Mouse (Mus musculus): ENCODE results near the gene 9530003J23Rik. TPM values are rescaled to one million over a fixed set of nuclear protein-coding genes. Genes with fewer than 3 reads are reported as not detected.
"Not testable (repeated sequence)": the region's sequence is repeated elsewhere in the genome, so short reads cannot be mapped to it uniquely, and the experiment has no call there.

9530003J23Rik gene
- polyA plus RNA-seq, 1 experiment from 2014 or later: not detected

DNA sequence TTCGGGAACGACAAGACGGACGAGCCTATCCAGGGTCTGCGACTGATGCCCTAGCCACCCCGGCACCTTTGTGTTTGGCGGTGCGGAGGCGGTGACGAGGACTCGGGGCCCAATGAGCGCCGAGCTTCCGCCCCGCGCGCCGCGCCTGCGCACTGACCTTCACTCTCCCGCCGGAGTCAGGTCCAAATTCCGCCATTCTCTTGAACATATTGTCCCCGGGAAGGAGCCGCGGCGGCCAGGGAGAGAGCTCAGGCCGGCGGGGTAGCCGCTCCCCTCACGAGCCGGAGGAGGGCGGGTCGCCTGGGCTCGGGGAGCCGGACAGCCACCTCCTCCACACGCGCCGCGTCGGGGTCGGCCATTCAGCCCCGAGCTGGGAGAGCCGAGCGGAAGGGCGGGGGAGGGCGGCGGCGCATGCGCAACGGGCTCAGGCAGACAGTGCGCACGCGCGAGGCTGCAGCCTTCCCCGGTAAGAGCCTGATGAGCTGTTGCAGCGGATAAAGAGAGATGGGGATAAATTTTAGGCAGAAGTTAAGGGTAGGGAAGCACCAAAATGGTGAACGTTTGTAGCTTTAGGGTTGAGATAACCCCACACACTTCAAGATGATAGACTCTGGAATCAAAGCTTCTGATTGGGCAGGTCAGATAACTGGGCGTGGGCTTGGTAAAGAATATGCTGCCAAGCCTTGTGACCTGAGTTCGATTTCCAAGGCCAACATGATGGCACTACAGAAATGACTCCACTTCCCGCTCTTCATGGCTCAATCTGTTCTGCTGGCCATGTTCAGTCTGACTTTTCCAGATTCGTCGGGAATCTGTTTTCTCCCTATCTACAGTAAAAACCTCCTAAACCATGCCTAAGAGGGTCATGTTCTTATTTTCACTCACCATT lies 14.2 kb downstream of the 9530003J23Rik start, which contains the start of gene Yeats4:
Gene Yeats4, minus strand, starts transcription at position 406 of the 889 bp plus-strand sequence.
- H3K9ac ChIP-seq: peak within 1 kb of the TSS; percentile 97
- peak within 1 kb of the TSS; percentile 97 for H3K27ac ChIP-seq (replicated peaks)
- H3K4me2 ChIP-seq: peak within 1 kb of the TSS; percentile 83
- peak within 1 kb of the TSS; percentile 93 for H3K4me3 ChIP-seq (replicated peaks)
- H3K4me1 ChIP-seq (replicated peaks): peaks cover 26% of the 10 kb centered on the region
- ATAC-seq (ENCODE audit: insufficient read depth): peak; percentile 97
- peaks cover 35% of the 10 kb centered on the region for H3K36me3 ChIP-seq (replicated peaks)
- H3K9me3 ChIP-seq (replicated peaks): no peaks in the 10 kb centered on the region
- under 1% methylated on average over 63 of the region's 63 CpGs for WGBS (ENCODE audit: insufficient replicate concordance)
- no peaks in the 10 kb centered on the region for H3K27me3 ChIP-seq

DNA sequence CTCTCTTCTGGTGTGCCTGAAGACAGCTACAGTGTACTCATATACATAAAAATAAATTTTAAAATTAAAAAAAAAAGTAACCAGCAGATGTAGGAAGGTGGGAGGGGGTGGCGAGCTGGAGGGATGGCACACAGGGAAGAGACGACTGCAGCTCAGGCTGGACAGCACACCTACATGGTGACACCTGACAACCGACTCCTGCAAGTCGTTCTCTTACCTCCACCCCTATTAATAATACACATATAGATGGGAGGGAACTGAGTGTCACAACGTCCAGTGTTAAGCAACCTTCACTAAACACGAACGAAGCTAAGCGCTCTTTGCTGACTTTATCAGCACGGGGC lies 14.8 kb downstream of the 9530003J23Rik start:
- peak overlapping the region; percentile 93 for H3K4me3 ChIP-seq (replicated peaks)
- WGBS (ENCODE audit: insufficient replicate concordance): 0% methylated on average over 9 of the region's 9 CpGs
- peaks cover 26% of the 10 kb centered on the region for H3K4me1 ChIP-seq (replicated peaks)
- no peaks in the 10 kb centered on the region for H3K9me3 ChIP-seq (replicated peaks)
- H3K36me3 ChIP-seq (replicated peaks): peaks cover 38% of the 10 kb centered on the region
- no peak for ATAC-seq (ENCODE audit: insufficient read depth)
- H3K4me2 ChIP-seq: peak overlapping the region; percentile 83
- H3K27ac ChIP-seq (replicated peaks): peak overlapping the region; percentile 97
- no peaks in the 10 kb centered on the region for H3K27me3 ChIP-seq
- peak overlapping the region; percentile 97 for H3K9ac ChIP-seq

DNA sequence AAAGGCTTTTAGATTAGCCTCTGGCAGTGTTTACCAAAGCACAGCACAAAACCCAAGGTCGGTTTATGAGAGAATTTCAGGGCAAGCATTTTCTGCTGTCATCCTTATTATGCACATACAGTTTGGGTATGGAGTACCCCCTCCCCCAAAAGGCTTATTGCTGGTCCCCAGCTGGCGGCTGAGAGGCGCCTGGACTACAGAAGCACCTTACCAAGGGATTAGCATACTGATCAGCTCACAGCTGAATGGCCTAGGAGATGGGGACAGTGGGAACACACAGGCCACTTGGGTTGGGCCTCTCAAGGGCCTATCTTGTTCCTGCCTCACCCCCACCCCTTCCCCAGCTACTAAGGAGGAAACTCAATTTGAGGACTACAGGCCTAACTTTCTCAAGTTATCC lies 15.7 kb downstream of the 9530003J23Rik start:
- peak overlapping the region; percentile 93 for H3K4me3 ChIP-seq (replicated peaks)
- WGBS (ENCODE audit: insufficient replicate concordance): 68% methylated on average over 3 of the region's 3 CpGs
- peaks cover 26% of the 10 kb centered on the region for H3K4me1 ChIP-seq (replicated peaks)
- H3K27me3 ChIP-seq: no peaks in the 10 kb centered on the region
- peak overlapping the region; percentile 83 for H3K4me2 ChIP-seq
- no peak for ATAC-seq (ENCODE audit: insufficient read depth)
- H3K9me3 ChIP-seq (replicated peaks): no peaks in the 10 kb centered on the region
- no peak overlapping the region for H3K27ac ChIP-seq (replicated peaks)
- H3K9ac ChIP-seq: peak overlapping the region; percentile 13; the same call in 1 of the 2 replicates
- H3K36me3 ChIP-seq (replicated peaks): peaks cover 47% of the 10 kb centered on the region

DNA sequence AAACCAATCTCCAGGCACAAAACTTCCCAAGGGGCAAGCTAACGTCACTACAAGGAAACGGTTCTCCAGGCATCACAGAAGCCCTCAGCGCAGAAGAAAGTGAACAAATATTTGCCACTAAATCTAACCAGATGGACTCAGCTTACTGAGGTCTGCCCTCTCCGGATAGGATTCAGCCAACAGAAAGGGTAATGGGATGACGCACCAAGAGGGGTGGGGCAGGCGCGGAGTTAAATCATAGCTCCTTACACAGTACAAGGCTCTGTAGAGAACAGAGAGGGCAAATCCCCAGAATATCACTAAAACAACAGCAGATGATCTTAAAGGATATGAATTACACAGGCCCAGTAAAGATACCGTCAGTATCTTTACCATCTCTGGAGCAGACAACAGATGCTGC lies 20.2 kb downstream of the 9530003J23Rik start:
- H3K27me3 ChIP-seq: no peaks in the 10 kb centered on the region
- H3K27ac ChIP-seq (replicated peaks): no peak overlapping the region
- no peak for ATAC-seq (ENCODE audit: insufficient read depth)
- peaks cover 25% of the 10 kb centered on the region for H3K4me1 ChIP-seq (replicated peaks)
- WGBS (ENCODE audit: insufficient replicate concordance): 89% methylated on average over 8 of the region's 8 CpGs
- peaks cover 88% of the 10 kb centered on the region for H3K36me3 ChIP-seq (replicated peaks)
- no peak overlapping the region for H3K4me2 ChIP-seq
- H3K9me3 ChIP-seq (replicated peaks): no peaks in the 10 kb centered on the region
- H3K9ac ChIP-seq: no peak overlapping the region
- no peak overlapping the region for H3K4me3 ChIP-seq (replicated peaks)

DNA sequence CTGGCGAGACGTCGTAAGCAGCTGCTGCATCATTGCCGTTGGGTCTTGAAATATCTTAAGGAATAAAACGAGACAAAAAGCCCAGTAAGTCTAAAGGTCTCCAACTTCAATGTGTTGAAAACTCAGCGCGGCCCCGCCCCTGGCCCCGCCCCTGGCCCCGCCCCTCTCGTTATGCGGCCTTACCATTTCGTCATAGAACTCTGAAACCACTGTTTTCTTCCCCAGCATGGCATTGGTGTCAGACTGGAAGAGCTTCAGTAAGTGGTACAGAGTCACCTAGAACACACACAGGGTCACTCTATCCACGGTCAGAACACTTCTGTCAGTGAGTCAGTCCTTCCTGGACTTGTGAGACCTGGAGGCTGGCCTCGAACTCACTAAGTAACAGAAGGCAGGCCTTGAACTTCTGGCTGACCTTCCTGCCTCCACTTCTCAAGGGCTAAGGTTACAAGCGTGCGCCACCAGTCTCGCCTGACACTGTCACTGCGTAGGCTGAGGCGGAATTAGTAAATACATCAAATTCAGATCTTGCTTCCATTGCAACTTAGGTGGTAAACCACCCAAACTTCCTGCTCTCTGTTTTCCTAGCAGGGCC lies 21.2 kb downstream of the 9530003J23Rik start:
- Histone ChIP-seq H3K9me3 (replicated peaks) (no peaks in the 10 kb centered on the region), H3K4me2 (no peak overlapping the region), H3K4me3 (replicated peaks) (no peak overlapping the region), H3K27me3 (no peaks in the 10 kb centered on the region), H3K36me3 (replicated peaks) (peaks cover 86% of the 10 kb centered on the region), H3K27ac (replicated peaks) (no peak overlapping the region), H3K4me1 (replicated peaks) (peaks cover 15% of the 10 kb centered on the region), H3K9ac (no peak overlapping the region)
- 0 out of 2 replicates have a peak, but pooled peaks have one; percentile 8 for ATAC-seq (ENCODE audit: insufficient read depth)
- 74% methylated on average over 20 of the region's 20 CpGs for WGBS (ENCODE audit: insufficient replicate concordance)

DNA sequence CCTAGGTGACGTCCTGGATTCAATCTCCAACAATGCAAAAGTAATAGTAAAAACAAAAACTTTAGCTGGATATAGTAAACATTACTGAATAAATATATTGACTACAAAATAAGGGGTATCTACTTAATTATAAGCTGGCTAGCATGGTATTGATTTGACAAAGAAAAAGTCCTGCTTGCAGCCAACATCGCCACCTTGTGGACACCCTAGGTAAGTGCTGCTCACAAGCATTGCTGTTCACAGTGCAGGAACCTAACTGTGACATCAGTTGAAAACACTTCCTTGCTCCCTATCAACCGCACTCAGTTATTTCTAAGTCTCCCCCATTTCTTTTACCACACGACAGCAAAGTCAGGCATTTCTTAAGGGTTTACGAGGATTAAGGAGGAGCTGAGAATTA lies 21.7 kb downstream of the 9530003J23Rik start:
- H3K9ac ChIP-seq: no peak overlapping the region
- peaks cover 13% of the 10 kb centered on the region for H3K4me1 ChIP-seq (replicated peaks)
- H3K27me3 ChIP-seq: no peaks in the 10 kb centered on the region
- H3K4me3 ChIP-seq (replicated peaks): no peak overlapping the region
- no peaks in the 10 kb centered on the region for H3K9me3 ChIP-seq (replicated peaks)
- no peak overlapping the region for H3K27ac ChIP-seq (replicated peaks)
- peaks cover 81% of the 10 kb centered on the region for H3K36me3 ChIP-seq (replicated peaks)
- 57% methylated on average over 5 of the region's 5 CpGs for WGBS (ENCODE audit: insufficient replicate concordance)
- H3K4me2 ChIP-seq: no peak overlapping the region
- ATAC-seq (ENCODE audit: insufficient read depth): 0 out of 2 replicates have a peak, but pooled peaks have one; percentile 27

DNA sequence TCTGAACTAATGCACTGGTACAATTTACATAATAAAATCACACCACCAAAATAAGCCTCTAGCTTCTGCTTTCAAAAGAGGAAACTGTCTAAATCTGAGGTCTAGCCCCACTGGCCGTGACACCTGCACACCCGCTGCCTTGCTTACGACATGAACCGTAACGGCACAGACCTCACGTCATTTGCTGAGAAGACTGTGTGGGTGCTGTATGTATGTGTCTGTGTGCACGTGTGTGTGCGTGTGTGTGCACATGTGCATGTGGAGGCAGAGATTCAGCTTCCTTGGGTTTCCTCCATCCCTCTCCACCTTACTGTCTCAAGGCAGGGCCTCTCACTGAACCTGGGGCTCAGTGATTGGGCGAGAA lies 22.4 kb downstream of the 9530003J23Rik start:
- ATAC-seq (ENCODE audit: insufficient read depth): peak; percentile 33; the same call in 1 of the 2 replicates
- Histone ChIP-seq H3K27me3 (no peaks in the 10 kb centered on the region), H3K4me1 (replicated peaks) (peaks cover 13% of the 10 kb centered on the region), H3K27ac (replicated peaks) (peak overlapping the region; percentile 38), H3K4me3 (replicated peaks) (no peak overlapping the region), H3K4me2 (no peak overlapping the region), H3K36me3 (replicated peaks) (peaks cover 74% of the 10 kb centered on the region), H3K9ac (no peak overlapping the region), H3K9me3 (replicated peaks) (no peaks in the 10 kb centered on the region)
- WGBS (ENCODE audit: insufficient replicate concordance): 74% methylated on average over 9 of the region's 9 CpGs

DNA sequence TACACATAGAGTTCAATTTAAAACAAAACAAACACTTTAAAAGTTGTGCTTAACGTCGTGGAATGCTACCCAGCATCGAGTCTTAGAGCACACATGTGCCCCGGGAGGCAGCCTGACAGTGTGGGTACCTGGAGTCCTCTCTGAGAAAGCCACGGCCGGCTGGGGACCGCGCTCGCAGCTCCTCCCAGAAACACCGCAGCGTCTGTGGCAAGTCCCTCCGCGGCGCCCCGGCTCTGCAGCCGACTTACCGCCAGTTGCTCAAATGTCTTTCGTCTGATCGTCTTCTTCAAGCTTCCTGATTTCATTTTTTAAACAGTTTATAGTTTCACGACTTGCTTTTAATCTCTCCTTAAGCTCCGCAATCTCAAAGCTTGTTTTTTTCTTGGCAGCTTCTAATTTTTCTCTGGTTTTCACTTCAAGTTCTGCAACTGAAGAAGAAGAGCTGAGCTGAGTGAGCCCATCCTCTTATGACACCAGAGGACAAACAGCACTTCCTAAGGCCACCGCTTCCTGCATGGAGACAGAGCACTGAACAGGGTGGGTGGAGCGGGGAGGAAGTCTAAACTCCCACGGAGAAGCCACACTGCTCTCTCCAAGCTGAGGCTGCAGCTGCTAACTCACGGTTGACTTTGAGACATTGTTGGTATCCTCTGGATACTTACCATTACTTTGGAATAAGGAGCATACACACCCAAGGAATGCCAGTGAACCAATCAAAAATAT lies 22.9 kb downstream of the 9530003J23Rik start:
- no peaks in the 10 kb centered on the region for H3K9me3 ChIP-seq (replicated peaks)
- no peak overlapping the region; the same call in 1 of the 2 replicates for H3K4me3 ChIP-seq (replicated peaks)
- no peak overlapping the region for H3K4me2 ChIP-seq
- peaks cover 13% of the 10 kb centered on the region for H3K4me1 ChIP-seq (replicated peaks)
- H3K9ac ChIP-seq: no peak overlapping the region
- no peaks in the 10 kb centered on the region for H3K27me3 ChIP-seq
- peak; percentile 57; the same call in 1 of the 2 replicates for ATAC-seq (ENCODE audit: insufficient read depth)
- H3K27ac ChIP-seq (replicated peaks): peak overlapping the region; percentile 38; the same call in 1 of the 2 replicates
- WGBS (ENCODE audit: insufficient replicate concordance): 82% methylated on average over 25 of the region's 25 CpGs
- peaks cover 69% of the 10 kb centered on the region for H3K36me3 ChIP-seq (replicated peaks)

DNA sequence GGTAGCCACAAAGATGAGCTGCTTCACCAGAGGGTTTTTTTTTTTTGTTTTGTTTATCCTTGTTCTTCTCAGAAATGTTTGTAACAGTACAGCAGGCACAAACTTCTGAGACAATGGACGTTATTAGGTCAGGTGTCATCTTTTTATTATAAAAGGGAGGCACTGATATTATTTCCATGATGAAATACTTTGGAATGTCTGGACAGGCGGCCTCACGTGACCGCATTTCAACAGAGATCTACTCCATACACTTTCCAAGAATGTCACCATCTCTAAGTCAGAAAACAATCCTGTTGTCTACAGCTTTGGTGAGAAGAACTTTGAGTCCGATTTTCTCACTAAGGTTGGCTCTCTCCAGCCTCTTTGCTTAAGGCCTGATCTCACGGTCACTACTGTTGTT lies 27.5 kb downstream of the 9530003J23Rik start:
- Histone ChIP-seq H3K4me2 (no peak overlapping the region), H3K27me3 (no peaks in the 10 kb centered on the region), H3K4me1 (replicated peaks) (peaks cover 7% of the 10 kb centered on the region), H3K36me3 (replicated peaks) (peaks cover 27% of the 10 kb centered on the region), H3K27ac (replicated peaks) (no peak overlapping the region), H3K4me3 (replicated peaks) (no peak overlapping the region), H3K9me3 (replicated peaks) (no peaks in the 10 kb centered on the region), H3K9ac (no peak overlapping the region)
- 84% methylated on average over 6 of the region's 6 CpGs for WGBS (ENCODE audit: insufficient replicate concordance)
- ATAC-seq (ENCODE audit: insufficient read depth): no peak

DNA sequence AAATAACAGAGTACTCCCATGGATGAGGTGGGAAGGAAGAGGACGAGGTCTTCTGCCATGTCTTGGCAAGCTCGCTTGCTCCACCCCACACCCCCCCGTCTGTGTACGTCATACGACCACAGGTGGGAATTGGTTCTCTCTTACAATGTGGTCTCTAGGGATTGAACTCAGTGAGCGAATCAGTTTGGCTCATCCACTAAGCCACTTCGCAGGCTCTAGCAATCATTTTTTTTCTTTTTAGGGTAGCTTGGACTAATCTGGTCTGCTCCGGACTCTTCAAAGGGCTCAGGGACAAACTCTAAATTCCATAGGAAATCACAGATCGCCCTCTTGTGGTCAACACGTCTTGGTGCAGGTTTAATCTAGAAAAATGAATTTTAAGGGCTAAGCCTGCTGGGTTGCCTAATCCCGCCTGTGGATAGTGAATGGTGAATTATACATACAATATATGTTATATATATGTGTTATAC lies 29.0 kb downstream of the 9530003J23Rik start:
- whole genome bisulfite sequencing (ENCODE audit: insufficient replicate concordance): 14% methylated on average over 11 of the region's 11 CpGs
- Histone ChIP-seq H3K27me3 (no peaks in the 10 kb centered on the region), H3K4me2 (peak overlapping the region; percentile 57), H3K9ac (no peak overlapping the region), H3K4me1 (replicated peaks) (peaks cover 7% of the 10 kb centered on the region), H3K9me3 (replicated peaks) (no peaks in the 10 kb centered on the region), H3K4me3 (replicated peaks) (peak overlapping the region; percentile 31; the same call in 1 of the 2 replicates), H3K27ac (replicated peaks) (no peak overlapping the region), H3K36me3 (replicated peaks) (peaks cover 11% of the 10 kb centered on the region)
- peak; percentile 51 for ATAC-seq (ENCODE audit: insufficient read depth)

DNA sequence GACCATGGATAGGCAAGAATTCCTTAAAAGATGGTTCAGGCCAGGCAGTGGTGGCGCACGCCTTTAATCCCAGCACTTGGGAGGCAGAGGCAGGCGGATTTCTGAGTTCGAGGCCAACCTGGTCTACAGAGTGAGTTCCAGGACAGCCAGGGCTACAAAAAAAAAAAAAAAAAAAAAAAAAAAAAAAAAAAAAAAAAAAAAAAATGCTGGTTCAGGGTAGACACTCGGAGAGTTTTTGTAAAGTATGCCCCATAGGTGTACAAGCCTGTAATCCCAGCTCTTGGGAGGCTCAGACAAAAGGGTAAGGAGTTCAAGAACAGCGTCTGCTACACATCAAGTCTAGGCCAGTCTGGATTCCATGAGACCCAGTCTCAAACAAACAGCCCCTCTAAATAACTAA lies 29.7 kb downstream of the 9530003J23Rik start:
- not testable (repeated sequence) for H3K4me2 ChIP-seq; H3K4me3 ChIP-seq (replicated peaks); H3K36me3 ChIP-seq (replicated peaks); ATAC-seq (ENCODE audit: insufficient read depth); H3K27ac ChIP-seq (replicated peaks); H3K4me1 ChIP-seq (replicated peaks); H3K27me3 ChIP-seq; H3K9me3 ChIP-seq (replicated peaks); H3K9ac ChIP-seq
- WGBS (ENCODE audit: insufficient replicate concordance): 70% methylated on average over 6 of the region's 6 CpGs
